Mouse (Mus musculus): Measurements from ENCODE around the gene Prrx2. TPM values are rescaled to one million over a fixed set of nuclear protein-coding genes. Genes with fewer than 3 reads are reported as not detected.
"Not testable (repeated sequence)": the region's sequence is repeated elsewhere in the genome, so short reads cannot be mapped to it uniquely, and the experiment has no call there.

Gene Prrx2
- polyA plus RNA-seq, 1 experiment from 2014 or later = 88.8 TPM

DNA sequence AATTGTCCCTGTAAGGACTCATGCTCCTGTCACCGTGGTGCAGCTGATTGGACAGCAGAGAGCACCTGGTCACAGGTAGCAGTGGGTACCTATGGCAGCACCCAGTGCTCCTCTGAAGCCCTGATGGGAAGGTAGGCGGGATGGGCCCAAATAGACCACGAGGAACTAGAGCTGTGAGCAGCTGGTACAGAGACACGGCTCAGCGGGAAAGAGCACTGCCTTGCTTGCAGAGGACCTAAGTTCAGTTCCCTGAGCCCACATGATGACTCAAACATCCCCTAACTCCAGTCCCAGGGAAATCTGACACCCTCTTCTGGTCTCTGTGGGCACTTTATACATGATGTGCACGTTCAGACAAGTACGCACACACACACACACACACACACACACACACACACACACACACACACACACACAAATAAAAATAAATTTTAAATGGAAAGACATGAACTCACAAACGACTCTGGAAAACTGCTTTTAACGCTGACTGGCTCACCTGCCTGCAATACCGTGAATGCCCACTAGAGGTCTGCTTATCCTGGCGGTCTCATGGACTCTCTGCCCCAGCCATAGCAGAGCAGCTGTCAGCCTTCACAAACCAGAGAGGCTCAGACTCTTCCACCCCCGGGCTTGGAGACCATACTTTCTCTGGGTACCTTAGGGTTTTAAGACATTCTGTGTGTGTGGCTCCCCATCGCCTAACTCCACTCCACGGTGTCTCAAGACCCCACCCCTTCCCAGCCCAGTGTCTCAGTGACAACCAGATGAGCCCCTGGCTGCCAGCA is 93.3 kb downstream of the Prrx2 start:
- Histone ChIP-seq H3K9me3 (replicated peaks) (no peaks in the 10 kb centered on the region), H3K27me3 (no peaks in the 10 kb centered on the region), H3K4me3 (replicated peaks) (no peak overlapping the region), H3K4me1 (peaks cover 28% of the 10 kb centered on the region), H3K36me3 (no peaks in the 10 kb centered on the region), H3K27ac (replicated peaks) (peak overlapping the region; percentile 22; the same call in 1 of the 2 replicates), H3K4me2 (replicated peaks) (no peak overlapping the region), H3K9ac (no peak overlapping the region)
- WGBS = 21% methylated on average over 14 of the region's 14 CpGs
- 0 out of 2 replicates have a peak, but pooled peaks have one; percentile 59 for ATAC-seq (ENCODE audit: insufficient number of reproducible peaks, low FRiP score, low TSS enrichment, low read depth)

- H3K4me1 ChIP-seq = peaks cover 28% of the 10 kb centered on the region
- H3K27ac ChIP-seq (replicated peaks) = peak overlapping the region; percentile 53
- peak overlapping the region; percentile 69 for H3K4me2 ChIP-seq (replicated peaks)
- H3K36me3 ChIP-seq = no peaks in the 10 kb centered on the region
- H3K27me3 ChIP-seq = no peaks in the 10 kb centered on the region
- ATAC-seq (ENCODE audit: insufficient number of reproducible peaks, low FRiP score, low TSS enrichment, low read depth) = no peak
- no peak overlapping the region for H3K9ac ChIP-seq
- WGBS = 29% methylated on average over 12 of the region's 12 CpGs
- no peaks in the 10 kb centered on the region for H3K9me3 ChIP-seq (replicated peaks)
- H3K4me3 ChIP-seq (replicated peaks) = peak overlapping the region; percentile 38
These were observed 94.2 kb downstream of the Prrx2 start for GRCm38 (mm10) chr2:30928893-30929482.

GRCm38 (mm10) chr2:30929483-30930045 is 94.8 kb downstream of the Prrx2 start, which contains the start of gene Ptges:
Ptges (minus strand) TSS chr2:30929863.
- H3K4me3 ChIP-seq (replicated peaks) = peak within 1 kb of the TSS; percentile 38
- 3% methylated on average over 23 of the region's 23 CpGs for WGBS
- peak within 1 kb of the TSS; percentile 69 for H3K4me2 ChIP-seq (replicated peaks)
- peak within 1 kb of the TSS; percentile 18; the same call in 1 of the 2 replicates for H3K9ac ChIP-seq
- no peaks in the 10 kb centered on the region for H3K9me3 ChIP-seq (replicated peaks)
- peaks cover 28% of the 10 kb centered on the region for H3K4me1 ChIP-seq
- no peaks in the 10 kb centered on the region for H3K27me3 ChIP-seq
- no peaks in the 10 kb centered on the region for H3K36me3 ChIP-seq
- H3K27ac ChIP-seq (replicated peaks) = peak within 1 kb of the TSS; percentile 53
- peak; percentile 40; the same call in 1 of the 2 replicates for ATAC-seq (ENCODE audit: insufficient number of reproducible peaks, low FRiP score, low TSS enrichment, low read depth)

DNA sequence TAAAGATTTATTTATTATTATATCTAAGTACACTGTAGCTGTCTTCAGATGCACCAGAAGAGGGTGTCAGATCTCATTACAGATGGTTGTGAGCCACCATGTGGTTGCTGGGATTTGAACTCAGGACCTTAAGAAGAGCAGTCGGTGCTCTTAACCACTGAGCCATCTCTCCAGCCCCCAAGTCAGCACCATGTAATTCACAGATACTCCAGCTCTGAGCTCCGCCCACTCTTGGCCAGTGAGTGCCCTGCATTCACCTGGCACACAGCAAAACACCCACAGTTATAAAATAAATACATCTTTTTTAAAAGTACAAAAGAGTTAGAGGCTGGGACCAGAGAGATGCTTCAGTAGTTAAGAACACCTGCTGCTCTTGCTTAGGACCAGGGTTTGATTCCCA is 96.1 kb downstream of the Prrx2 start:
- H3K4me3 ChIP-seq (replicated peaks); H3K36me3 ChIP-seq; H3K4me2 ChIP-seq (replicated peaks); H3K9ac ChIP-seq; H3K27me3 ChIP-seq; ATAC-seq (ENCODE audit: insufficient number of reproducible peaks, low FRiP score, low TSS enrichment, low read depth); H3K27ac ChIP-seq (replicated peaks); H3K9me3 ChIP-seq (replicated peaks): not testable (repeated sequence)
- H3K4me1 ChIP-seq = peaks cover 28% of the 10 kb centered on the region
- WGBS = 87% methylated on average over 2 of the region's 2 CpGs

Other genes with a start within 250 kb of the Prrx2 start
- gene Cstad, start 239.9 kb upstream of the Prrx2 start, polyA plus RNA-seq (2015; fragmentation: Nextera tagmentation; extraction: Ambion mirVana) = 1.8 and 3.2 TPM in 2 replicates
- 2.7 and 3.7 TPM in 2 replicates for gene 1700001O22Rik, start 31.3 kb upstream of the Prrx2 start, polyA plus RNA-seq (2015; fragmentation: Nextera tagmentation; extraction: Ambion mirVana)
- gene Ntmt1, start 27.1 kb upstream of the Prrx2 start, polyA plus RNA-seq (2015; fragmentation: Nextera tagmentation; extraction: Ambion mirVana) = 85.9 and 87.0 TPM in 2 replicates
- 37.8 and 37.9 TPM in 2 replicates for gene Asb6, start 4.6 kb upstream of the Prrx2 start, polyA plus RNA-seq (2015; fragmentation: Nextera tagmentation; extraction: Ambion mirVana)
- gene Ptges, start 94.9 kb downstream of the Prrx2 start, polyA plus RNA-seq (2015; fragmentation: Nextera tagmentation; extraction: Ambion mirVana) = 27.0 and 32.4 TPM in 2 replicates
- 41.4 and 41.6 TPM in 2 replicates for gene Tor1b, start 118.0 kb downstream of the Prrx2 start, polyA plus RNA-seq (2015; fragmentation: Nextera tagmentation; extraction: Ambion mirVana)
- 79.1 and 84.7 TPM in 2 replicates for gene Tor1a, start 133.0 kb downstream of the Prrx2 start, polyA plus RNA-seq (2015; fragmentation: Nextera tagmentation; extraction: Ambion mirVana)
- gene BC005624, start 147.2 kb downstream of the Prrx2 start, polyA plus RNA-seq (2015; fragmentation: Nextera tagmentation; extraction: Ambion mirVana) = 64.4 TPM in 2 replicates
- gene Usp20, start 147.3 kb downstream of the Prrx2 start, polyA plus RNA-seq (2015; fragmentation: Nextera tagmentation; extraction: Ambion mirVana) = 29.4 and 31.1 TPM in 2 replicates